Mouse (Mus musculus) ZHBTc4 (cell line): ENCODE results near the gene Bad.
A peak's percentile ranks its signal among the peaks of the same experiment; 100 is the strongest.

Source experiments
- DNase-seq: peaks from one replicate; pipeline ENCODE4 v3.0.0-alpha.2; 2011; ENCODE audit warnings: low read depth, low spot score

Bad gene

GRCm38 (mm10) chr19:6914540-6914939, 27.1 kb upstream of the Bad start:
- no peak for DNase-seq

- no peak for DNase-seq
Observed at GRCm38 (mm10) chr19:6915276-6915675, 26.4 kb upstream of the Bad start.

- DNase-seq = no peak
Observed at GRCm38 (mm10) chr19:6916496-6916895, 25.2 kb upstream of the Bad start.

- DNase-seq = no peak
Observed at GRCm38 (mm10) chr19:6918321-6918720, 23.3 kb upstream of the Bad start.

- DNase-seq = no peak
Observed at GRCm38 (mm10) chr19:6919431-6919830, 22.2 kb upstream of the Bad start.

- DNase-seq = no peak
Observed at GRCm38 (mm10) chr19:6919876-6920740, 21.6 kb upstream of the Bad start.

GRCm38 (mm10) chr19:6920741-6921636, 20.7 kb upstream of the Bad start:
- DNase-seq = peak; percentile 77

- peak; percentile 100 for DNase-seq
Observed at GRCm38 (mm10) chr19:6921647-6922567, 19.8 kb upstream of the Bad start, which contains the start of gene Esrra. Gene Esrra (minus strand): TSS chr19:6921813.

GRCm38 (mm10) chr19:6922901-6923735, 18.5 kb upstream of the Bad start:
- no peak for DNase-seq

GRCm38 (mm10) chr19:6924461-6925306, 17.0 kb upstream of the Bad start:
- DNase-seq = peak; percentile 82

- no peak for DNase-seq
Observed at GRCm38 (mm10) chr19:6925307-6925573, 16.4 kb upstream of the Bad start, which contains the start of gene Catsperz. Gene Catsperz (minus strand): TSS chr19:6925380.

GRCm38 (mm10) chr19:6925611-6926329, 15.9 kb upstream of the Bad start:
- DNase-seq = peak; percentile 57

GRCm38 (mm10) chr19:6926559-6927255, 15.0 kb upstream of the Bad start:
- no peak for DNase-seq

- DNase-seq = no peak
Observed at GRCm38 (mm10) chr19:6928080-6928479, 13.6 kb upstream of the Bad start.

GRCm38 (mm10) chr19:6931002-6931401, 10.7 kb upstream of the Bad start:
- DNase-seq = no peak

GRCm38 (mm10) chr19:6932018-6932417, 9.6 kb upstream of the Bad start:
- DNase-seq = no peak

- DNase-seq = no peak
Observed at GRCm38 (mm10) chr19:6933102-6933435, 8.6 kb upstream of the Bad start.

GRCm38 (mm10) chr19:6933436-6934194, 8.0 kb upstream of the Bad start:
- DNase-seq = peak; percentile 51
